Mouse (Mus musculus) olfactory bulb, adult 2 months (tissue): ENCODE results near the gene Ocln.

Experiments
- CTCF ChIP-seq: fragments of 200-500 bp; IDR thresholded peaks from 2 replicates; pipeline ENCODE4 v1.5.1; 2012; ENCODE audit warnings: low read depth, mild to moderate bottlenecking, low read length, moderate library complexity; ENCODE audit not compliant: insufficient read depth
- POLR2A ChIP-seq: fragments of 200-500 bp; IDR thresholded peaks from 2 replicates; pipeline ENCODE4 v1.6.1; 2012; ENCODE audit warnings: mild to moderate bottlenecking, low read depth, low read length, moderate library complexity; ENCODE audit not compliant: insufficient read depth

GRCm38 (mm10) chr13:100544220-100544662, 8.3 kb downstream of the Ocln start:
- TF ChIP-seq CTCF, result no peak
- no peak for TF ChIP-seq POLR2A
